Mouse (Mus musculus) myocyte (in vitro differentiated cells): ENCODE results near the gene Pbx1. TPM values are rescaled to one million over a fixed set of nuclear protein-coding genes. Genes with fewer than 3 reads are reported as not detected.

Experiments
- H3K27me3 ChIP-seq: one replicate; pipeline ENCODE4 v1.6.1; 2011; ENCODE audit not compliant: control insufficient read depth, insufficient read depth, insufficient read length
- H3K36me3 ChIP-seq: one replicate; pipeline ENCODE4 v1.6.1; 2011; ENCODE audit not compliant: control insufficient read depth, insufficient read depth
- H3K4me2 ChIP-seq: one replicate; pipeline ENCODE4 v1.6.1; 2011; ENCODE audit warnings: low read depth, control low read depth
- H3K4me3 ChIP-seq: one replicate; pipeline ENCODE4 v1.5.1; 2011; ENCODE audit warnings: mild to moderate bottlenecking, control low read depth, moderate library complexity
- H3K79me2 ChIP-seq: one replicate; pipeline ENCODE4 v1.6.1; 2011; ENCODE audit not compliant: control insufficient read depth, insufficient read depth
- H3ac ChIP-seq: one replicate; pipeline ENCODE4 v1.6.1; 2011; ENCODE audit not compliant: control insufficient read depth, insufficient read length
- CEBPB ChIP-seq: IDR thresholded peaks from 2 replicates; pipeline ENCODE4 v1.6.1; 2011; ENCODE audit warnings: mild to moderate bottlenecking, moderate library complexity; ENCODE audit not compliant: poor library complexity, insufficient read depth, severe bottlenecking
- E2F4 ChIP-seq: IDR thresholded peaks from one replicate; pipeline ENCODE4 v1.6.1; 2011; ENCODE audit warnings: mild to moderate bottlenecking, control low read depth, moderate library complexity; ENCODE audit not compliant: insufficient read depth
- MAX ChIP-seq: IDR thresholded peaks from one replicate; pipeline ENCODE4 v1.6.1; 2011; ENCODE audit warnings: low read depth, mild to moderate bottlenecking, control low read depth
- MYOD1 ChIP-seq, 3 experiments: IDR thresholded peaks; one replicate each; pipeline ENCODE4 v1.6.1; 2011; ENCODE audit warnings: control low read depth in 2 of 3, low read depth in 2 of 3, mild to moderate bottlenecking in 2 of 3, moderate library complexity in 1 of 3; ENCODE audit not compliant: insufficient read length in 2 of 3, control insufficient read depth in 1 of 3
- MYOG ChIP-seq, 3 experiments: IDR thresholded peaks; one replicate each; pipeline ENCODE4 v1.6.1; 2011; ENCODE audit warnings: control low read depth in 2 of 3, low read depth in 2 of 3, mild to moderate bottlenecking in 2 of 3; ENCODE audit not compliant: insufficient read length in 2 of 3, control insufficient read depth in 1 of 3, insufficient read depth in 1 of 3
- POLR2A ChIP-seq: IDR thresholded peaks from one replicate; pipeline ENCODE4 v1.6.1; 2011; ENCODE audit warnings: low read depth, mild to moderate bottlenecking, control low read depth, moderate library complexity; ENCODE audit not compliant: insufficient read length
- POLR2AphosphoS2 ChIP-seq: IDR thresholded peaks from one replicate; pipeline ENCODE4 v1.6.1; 2011; ENCODE audit warnings: low read depth, control low read depth; ENCODE audit not compliant: insufficient read length
- REST ChIP-seq: IDR thresholded peaks from one replicate; pipeline ENCODE4 v1.6.1; 2011; ENCODE audit warnings: mild to moderate bottlenecking, control low read depth, moderate library complexity; ENCODE audit not compliant: insufficient read depth, insufficient read length
- SRF ChIP-seq: IDR thresholded peaks from one replicate; pipeline ENCODE4 v1.6.1; 2011; ENCODE audit warnings: low read depth; ENCODE audit not compliant: control insufficient read depth, insufficient read length
- TCF12 ChIP-seq: IDR thresholded peaks from one replicate; pipeline ENCODE4 v1.6.1; 2011; ENCODE audit warnings: mild to moderate bottlenecking, control low read depth; ENCODE audit not compliant: poor library complexity, insufficient read depth, severe bottlenecking
- TCF3 ChIP-seq: IDR thresholded peaks from one replicate; pipeline ENCODE4 v1.6.1; 2011; ENCODE audit warnings: low read depth, control low read depth; ENCODE audit not compliant: insufficient read length
- USF1 ChIP-seq: IDR thresholded peaks from one replicate; pipeline ENCODE4 v1.6.1; 2011; ENCODE audit warnings: low read depth, mild to moderate bottlenecking, control low read depth, moderate library complexity
- polyA plus RNA-seq: library from polyadenylated mRNA; unstranded; fragments of >200 nt; fragmentation: generic; extraction: Trizol; gene quantifications from one replicate; pipeline ENCODE4 v1.2.1, GENCODE M21; 2012; ENCODE audit warnings: missing spikeins

The Pbx1 gene
- polyA plus RNA-seq, 1 experiment = 11.4 TPM

- no peak for TF ChIP-seq CEBPB
- no peak for TF ChIP-seq E2F4
- no peak for TF ChIP-seq MYOG (IDR thresholded peaks at IDR 0.05; ENCODE audit: control insufficient read depth in 1 of 3, insufficient read depth in 1 of 3, insufficient read length in 2 of 3, low read depth in 2 of 3)
- no peak for TF ChIP-seq USF1
- TF ChIP-seq MAX = no peak
- no peak for TF ChIP-seq TCF3
- no peak for TF ChIP-seq SRF
- no peak for TF ChIP-seq REST
- no peak for TF ChIP-seq POLR2AphosphoS2
- no peak for TF ChIP-seq POLR2A
- TF ChIP-seq TCF12 = no peak
- TF ChIP-seq MYOD1 (IDR thresholded peaks at IDR 0.05; ENCODE audit: control insufficient read depth in 1 of 3, insufficient read length in 2 of 3, low read depth in 2 of 3) = no peak
- H3K36me3 ChIP-seq = no peaks in the 10 kb centered on the region
- no peak overlapping the region for H3ac ChIP-seq
- H3K27me3 ChIP-seq = no peaks in the 10 kb centered on the region
- H3K79me2 ChIP-seq = no peaks in the 10 kb centered on the region
- no peak overlapping the region for H3K4me2 ChIP-seq
- no peak overlapping the region for H3K4me3 ChIP-seq
These were observed 108.5 kb downstream of the Pbx1 start for GRCm38 (mm10) chr1:168323436-168324108.

DNA sequence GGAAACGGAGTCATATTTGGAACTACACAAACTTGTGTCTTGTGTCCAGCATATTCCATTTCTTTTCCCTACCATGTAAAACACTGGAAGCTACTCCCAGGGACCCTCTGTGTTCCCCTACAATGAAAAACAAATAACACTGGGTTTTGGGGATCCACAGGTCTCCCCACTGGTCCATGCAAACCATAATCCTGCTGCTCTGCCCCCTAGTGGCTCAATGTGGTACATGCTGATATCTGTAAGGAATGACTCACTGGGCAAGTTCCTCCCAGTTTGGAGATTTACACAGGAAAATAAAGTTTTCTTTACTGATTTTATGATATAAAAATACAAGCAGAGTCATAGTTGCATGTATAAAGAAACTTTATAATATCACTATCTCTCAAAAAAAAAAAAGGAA lies 109.2 kb downstream of the Pbx1 start:
- no peaks in the 10 kb centered on the region for H3K79me2 ChIP-seq
- no peak overlapping the region for H3K4me2 ChIP-seq
- no peaks in the 10 kb centered on the region for H3K27me3 ChIP-seq
- no peak for TF ChIP-seq SRF
- TF ChIP-seq REST = no peak
- TF ChIP-seq POLR2A = no peak
- TF ChIP-seq MYOD1 (IDR thresholded peaks at IDR 0.05; ENCODE audit: control insufficient read depth in 1 of 3, insufficient read length in 2 of 3, low read depth in 2 of 3) = no peak
- no peak overlapping the region for H3K4me3 ChIP-seq
- no peak overlapping the region for H3ac ChIP-seq
- no peaks in the 10 kb centered on the region for H3K36me3 ChIP-seq

GRCm38 (mm10) chr1:168319695-168320094 lies 112.4 kb downstream of the Pbx1 start:
- Histone ChIP-seq H3K36me3 (no peaks in the 10 kb centered on the region), H3K27me3 (no peaks in the 10 kb centered on the region), H3K4me2 (no peak overlapping the region), H3ac (no peak overlapping the region), H3K4me3 (no peak overlapping the region), H3K79me2 (no peaks in the 10 kb centered on the region)
- TF ChIP-seq TCF12 (no peak), POLR2A (no peak), TCF3 (no peak), POLR2AphosphoS2 (no peak), CEBPB (no peak), USF1 (no peak), MYOG (IDR thresholded peaks at IDR 0.05; ENCODE audit: control insufficient read depth in 1 of 3, insufficient read depth in 1 of 3, insufficient read length in 2 of 3, low read depth in 2 of 3) (no peak), MAX (no peak), SRF (no peak), E2F4 (no peak)

DNA sequence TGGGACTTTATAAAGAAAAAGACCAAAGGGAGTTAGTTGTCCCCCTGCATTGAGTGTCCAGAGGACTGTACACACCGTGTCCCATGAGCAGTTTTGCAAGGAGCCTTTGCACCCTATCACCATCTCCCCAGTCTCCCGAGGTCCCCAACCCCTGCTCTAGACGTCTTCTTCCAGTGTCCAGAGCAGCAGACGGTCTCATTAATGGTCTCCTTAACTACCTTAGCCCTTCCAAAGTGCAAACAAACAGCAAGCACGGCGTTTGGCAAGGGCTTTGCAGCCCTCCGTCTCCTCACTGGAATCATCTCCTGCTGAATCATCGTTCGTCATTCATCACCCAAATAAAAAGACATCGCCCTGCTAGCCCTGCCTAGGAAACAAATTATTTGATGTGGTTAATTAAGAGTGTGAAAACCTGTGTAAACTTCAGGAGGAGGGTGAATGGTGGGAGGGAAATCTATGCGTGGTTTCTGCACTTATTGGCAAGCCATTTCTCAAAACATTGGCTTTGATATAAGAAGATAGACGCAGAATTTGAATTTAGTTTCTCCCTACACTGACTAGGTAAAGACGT lies 113.1 kb downstream of the Pbx1 start:
- Histone ChIP-seq H3K4me3 (no peak overlapping the region), H3K27me3 (no peaks in the 10 kb centered on the region), H3ac (no peak overlapping the region), H3K79me2 (no peaks in the 10 kb centered on the region), H3K4me2 (no peak overlapping the region), H3K36me3 (no peaks in the 10 kb centered on the region)
- TF ChIP-seq TCF3 (no peak), TCF12 (no peak), SRF (no peak), POLR2AphosphoS2 (no peak), E2F4 (no peak)

DNA sequence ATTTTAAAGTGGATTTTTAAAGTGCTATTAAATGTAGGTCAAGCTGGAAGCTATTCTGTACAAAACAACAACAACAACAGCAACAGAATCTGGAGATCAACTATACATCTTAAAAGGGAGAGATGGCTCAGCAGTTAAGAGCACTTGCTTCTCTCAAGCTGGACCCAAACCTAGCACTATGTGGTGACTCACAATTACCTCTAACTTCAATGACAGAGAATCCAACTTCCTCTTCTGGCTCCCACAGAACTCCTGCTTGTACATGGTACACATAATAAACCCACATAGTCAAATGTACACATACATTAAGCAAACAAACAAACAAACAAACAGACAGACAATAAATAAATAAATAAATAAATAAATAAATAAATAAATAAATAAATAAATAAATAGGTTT lies 118.3 kb downstream of the Pbx1 start:
- no peaks in the 10 kb centered on the region for H3K27me3 ChIP-seq
- no peaks in the 10 kb centered on the region for H3K79me2 ChIP-seq
- no peak overlapping the region for H3ac ChIP-seq
- TF ChIP-seq MYOD1 (IDR thresholded peaks at IDR 0.05; ENCODE audit: control insufficient read depth in 1 of 3, insufficient read length in 2 of 3, low read depth in 2 of 3) (no peak), E2F4 (no peak), USF1 (no peak), SRF (no peak), REST (no peak)
- no peaks in the 10 kb centered on the region for H3K36me3 ChIP-seq
- H3K4me3 ChIP-seq = no peak overlapping the region
- H3K4me2 ChIP-seq = no peak overlapping the region
